Mouse (Mus musculus) limb, embryonic 11.5 days (tissue): ENCODE measurements around the gene Ralgapa1. TPM values are rescaled to one million over a fixed set of nuclear protein-coding genes. Genes with fewer than 3 reads are reported as not detected.
A peak's percentile ranks its signal among the peaks of the same experiment; 100 is the strongest.
"Not testable (repeated sequence)": the region's sequence is repeated elsewhere in the genome, so short reads cannot be mapped to it uniquely, and the experiment has no call there.

Experiments
- ATAC-seq: fragments of 200-750 bp; cut with Nextera tagmentation; 2 replicates; pipeline ENCODE4 v1.8.0; 2017; ENCODE audit warnings: low read depth; ENCODE audit not compliant: insufficient number of reproducible peaks, low FRiP score, low TSS enrichment
- DNase-seq: peaks from one replicate; pipeline ENCODE4 v3.0.0-alpha.2; 2015; ENCODE audit warnings: low spot score
- H3K27ac ChIP-seq: fragments of 300-500 bp; sonication (generic); replicated peaks from 2 replicates; pipeline ENCODE4 v1.5.1; 2014; ENCODE audit warnings: low read depth, mild to moderate bottlenecking, low read length
- H3K27me3 ChIP-seq: fragments of 300-500 bp; sonication (generic); 2 replicates; pipeline ENCODE4 v1.6.1; 2014; ENCODE audit warnings: mild to moderate bottlenecking, low read length, mixed read lengths; ENCODE audit not compliant: control insufficient read depth, insufficient read depth
- H3K36me3 ChIP-seq: fragments of 300-500 bp; sonication (generic); 2 replicates; pipeline ENCODE4 v1.6.1; 2014; ENCODE audit warnings: mild to moderate bottlenecking, low read length, moderate library complexity, mixed read lengths; ENCODE audit not compliant: control insufficient read depth, insufficient read depth
- H3K4me1 ChIP-seq: fragments of 300-500 bp; sonication (generic); 2 replicates; pipeline ENCODE4 v1.6.1; 2014; ENCODE audit warnings: low read length, mixed read lengths; ENCODE audit not compliant: control insufficient read depth, insufficient read depth
- H3K4me2 ChIP-seq: fragments of 300-500 bp; sonication (generic); 2 replicates; pipeline ENCODE4 v1.6.1; 2014; ENCODE audit warnings: low read depth, mild to moderate bottlenecking, moderate library complexity; ENCODE audit not compliant: severe bottlenecking
- H3K4me3 ChIP-seq: fragments of 300-500 bp; sonication (generic); 2 replicates; pipeline ENCODE4 v1.5.1; 2014; ENCODE audit warnings: low read depth, low read length
- H3K9ac ChIP-seq: fragments of 300-500 bp; sonication (generic); 2 replicates; pipeline ENCODE4 v1.6.1; 2014; ENCODE audit warnings: mild to moderate bottlenecking, low read length
- H3K9me3 ChIP-seq: fragments of 300-500 bp; sonication (generic); 2 replicates; pipeline ENCODE4 v1.6.1; 2016; ENCODE audit warnings: low read length; ENCODE audit not compliant: control insufficient read depth
- WGBS: fragments of 180-500 bp; shearing (Covaris S2); extraction: QIAGEN DNeasy Blood & Tissue Kit; methylation state at CpG from one replicate; pipeline ENCODE4 v1.1.7; 2014; 5-methylcytosine and 5-hydroxymethylcytosine counted together
- microRNA-seq: library from miRNA; unstranded; fragments of <30 nt; microRNA quantifications from one replicate; pipeline ENCODE4, GENCODE M21; 2016
- polyA plus RNA-seq: library from polyadenylated mRNA; unstranded; fragments of >200 nt; fragmentation: Nextera tagmentation; extraction: Ambion mirVana; gene quantifications from 2 replicates; pipeline ENCODE4 v1.2.1, GENCODE M21; 2014

Ralgapa1 gene
- polyA plus RNA-seq, 1 experiment from 2014 or later, result 15.5 TPM

DNA sequence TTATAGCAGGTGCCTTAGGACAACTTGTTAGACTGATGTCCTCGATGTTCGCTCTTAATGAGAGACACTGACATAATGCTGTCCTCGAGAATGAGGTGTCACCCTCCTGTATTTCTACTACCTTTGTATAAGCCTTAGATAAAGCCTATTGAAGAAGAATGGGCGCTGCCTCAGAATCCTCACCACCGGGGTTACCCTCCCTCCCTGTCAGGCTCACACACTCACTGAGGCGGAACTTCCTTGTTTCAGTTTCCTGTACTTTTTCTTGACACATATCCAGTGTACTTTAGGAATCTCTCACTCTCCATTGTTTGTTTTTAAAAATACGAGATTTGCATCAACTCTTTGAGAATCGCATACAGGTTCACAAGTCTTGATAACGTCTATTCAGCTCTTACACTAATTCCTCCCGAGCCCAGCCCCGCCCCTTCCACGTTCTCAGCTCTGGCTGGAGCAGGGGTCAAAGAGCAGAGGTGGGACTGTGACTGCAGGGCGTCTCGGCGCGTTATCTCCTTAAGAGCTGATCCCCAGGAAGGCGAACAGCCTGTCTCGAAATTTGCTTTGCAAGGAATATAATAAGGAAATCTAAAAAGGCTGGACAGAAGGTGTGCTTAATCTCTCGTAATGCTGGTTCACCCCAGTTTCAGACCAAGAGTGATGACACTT is 260.8 kb downstream of the Ralgapa1 start:
- Histone ChIP-seq H3K27ac (no peak overlapping the region), H3K4me2 (peak overlapping the region; percentile 42), H3K36me3 (no peaks in the 10 kb centered on the region), H3K4me1 (no peaks in the 10 kb centered on the region), H3K27me3 (no peaks in the 10 kb centered on the region), H3K4me3 (0 out of 2 replicates have a peak overlapping the region, but pooled peaks have one; percentile 5), H3K9ac (no peak overlapping the region; the same call in 1 of the 2 replicates), H3K9me3 (no peaks in the 10 kb centered on the region)
- 18% methylated on average over 19 of the region's 19 CpGs for WGBS
- DNase-seq, result no peak
- no peak for ATAC-seq

DNA sequence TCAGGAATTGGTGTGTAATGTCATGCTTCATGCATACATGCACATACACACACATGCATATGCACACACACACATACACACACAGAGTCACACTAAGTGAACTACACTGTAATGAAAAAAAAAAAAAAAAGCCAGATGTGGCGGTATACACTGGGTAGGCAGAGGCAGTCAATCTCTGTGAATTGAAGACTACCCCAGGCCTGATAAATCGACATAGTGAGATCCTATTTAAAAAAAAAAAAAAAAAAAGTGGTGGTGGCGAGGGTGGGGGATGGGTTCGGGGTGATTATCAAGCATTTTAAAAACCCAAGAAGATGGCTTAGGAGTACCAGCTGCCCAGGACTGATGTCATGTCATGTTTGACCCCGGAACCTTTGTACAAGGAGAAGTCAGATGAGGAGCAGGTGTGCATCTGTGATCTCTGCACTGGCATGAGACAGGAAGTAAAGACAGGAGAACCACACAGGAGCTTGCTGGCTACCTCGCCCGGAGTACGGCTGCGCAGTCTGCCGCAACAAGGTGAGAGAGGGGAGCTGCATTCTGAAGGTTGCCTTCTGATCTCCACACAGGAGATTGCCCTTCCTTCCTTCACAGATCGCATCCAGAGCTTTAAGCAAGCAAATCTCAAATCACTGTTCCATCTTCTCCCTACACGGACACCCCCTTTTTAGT is 261.6 kb downstream of the Ralgapa1 start:
- Histone ChIP-seq H3K27ac (no peak overlapping the region), H3K36me3 (no peaks in the 10 kb centered on the region), H3K9me3 (no peaks in the 10 kb centered on the region), H3K27me3 (no peaks in the 10 kb centered on the region), H3K9ac (no peak overlapping the region), H3K4me2 (no peak overlapping the region), H3K4me3 (no peak overlapping the region), H3K4me1 (no peaks in the 10 kb centered on the region)
- 84% methylated on average over 12 of the region's 12 CpGs for WGBS
- no peak for ATAC-seq
- no peak for DNase-seq

- H3K27me3 ChIP-seq, result no peaks in the 10 kb centered on the region
- DNase-seq, result no peak
- H3K36me3 ChIP-seq, result no peaks in the 10 kb centered on the region
- no peak overlapping the region for H3K9ac ChIP-seq
- no peak overlapping the region for H3K27ac ChIP-seq
- no peak overlapping the region for H3K4me3 ChIP-seq
- no peaks in the 10 kb centered on the region for H3K4me1 ChIP-seq
- no peak for ATAC-seq
- 81% methylated on average over 6 of the region's 6 CpGs for WGBS
- H3K9me3 ChIP-seq, result no peaks in the 10 kb centered on the region
- no peak overlapping the region for H3K4me2 ChIP-seq
Observed at GRCm38 (mm10) chr12:55557866-55558265, 263.1 kb downstream of the Ralgapa1 start.

DNA sequence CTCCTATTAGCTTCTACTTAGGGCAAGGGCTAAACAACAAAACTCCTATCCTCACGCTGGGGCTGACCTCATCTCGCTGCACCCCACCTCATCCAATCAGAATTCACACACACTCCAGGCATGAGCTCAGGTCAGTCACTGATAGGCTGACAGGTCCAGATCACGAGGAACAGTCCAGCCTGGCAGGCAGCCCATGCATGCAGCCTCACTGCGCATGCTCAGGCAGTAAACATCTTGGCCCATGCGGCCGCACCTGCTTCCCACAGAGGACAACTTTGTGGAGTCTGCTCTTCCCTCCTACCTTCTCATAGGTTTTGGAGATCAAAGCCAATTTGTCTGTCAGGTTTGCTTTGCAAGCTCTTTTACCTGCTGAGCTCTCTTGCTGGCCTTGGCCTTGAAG is 266.1 kb downstream of the Ralgapa1 start:
- not testable (repeated sequence) for H3K4me1 ChIP-seq, H3K27me3 ChIP-seq, H3K4me2 ChIP-seq, DNase-seq, H3K9me3 ChIP-seq, H3K27ac ChIP-seq, H3K36me3 ChIP-seq, ATAC-seq, H3K9ac ChIP-seq, H3K4me3 ChIP-seq
- 80% methylated on average over 6 of the region's 6 CpGs for WGBS

Small RNA genes within 50 kb of the gene (microRNA-seq; reads per million reads assigned to microRNA genes)
- gene Gm23394, result 2.7 reads per million

Other genes starting within 250 kb of the Ralgapa1 start
- 0.07 TPM in 1 of 2 replicates, not detected in the other for gene Insm2, start 221.7 kb downstream of the Ralgapa1 start, polyA plus RNA-seq
- 39.7 and 42.5 TPM in 2 replicates for gene Brms1l, start 15.2 kb upstream of the Ralgapa1 start, polyA plus RNA-seq